Mouse (Mus musculus) limb, embryonic 13.5 days (tissue): Measurements from ENCODE around the gene Cnr2. TPM values are rescaled to one million over a fixed set of nuclear protein-coding genes. Genes with fewer than 3 reads are reported as not detected.

ENCODE experiments used
- polyA plus RNA-seq: library from polyadenylated mRNA; unstranded; fragments of >200 nt; fragmentation: Nextera tagmentation; extraction: Ambion mirVana; gene quantifications from 2 replicates; pipeline ENCODE4 v1.2.1, GENCODE M21; 2015

Cnr2 gene
- polyA plus RNA-seq, 1 experiment from 2014 or later, result 0.32 TPM

Other genes with a start within 250 kb of the Cnr2 start
- 1.1 and 1.2 TPM in 2 replicates for gene Ifnlr1, start 209.1 kb upstream of the Cnr2 start, polyA plus RNA-seq
- gene Il22ra1, start 167.2 kb upstream of the Cnr2 start, polyA plus RNA-seq, result 0.08 TPM in 1 of 2 replicates, not detected in the other
- gene Myom3, start 135.7 kb upstream of the Cnr2 start, polyA plus RNA-seq, result 4.8 and 5.4 TPM in 2 replicates
- 323 and 330 TPM in 2 replicates for gene Srsf10, start 39.6 kb upstream of the Cnr2 start, polyA plus RNA-seq
- 192 and 195 TPM in 2 replicates for gene Pnrc2, start 21.5 kb upstream of the Cnr2 start, polyA plus RNA-seq
- gene Fuca1, start 25.3 kb downstream of the Cnr2 start, polyA plus RNA-seq, result 69.0 and 73.8 TPM in 2 replicates
- gene Hmgcl, start 51.1 kb downstream of the Cnr2 start, polyA plus RNA-seq, result 89.8 and 93.5 TPM in 2 replicates
- gene Gale, start 68.3 kb downstream of the Cnr2 start, polyA plus RNA-seq, result 49.1 and 51.9 TPM in 2 replicates
- gene Lypla2, start 77.2 kb downstream of the Cnr2 start, polyA plus RNA-seq, result 121 and 124 TPM in 2 replicates
- gene Pithd1, start 91.9 kb downstream of the Cnr2 start, polyA plus RNA-seq, result 57.0 and 58.7 TPM in 2 replicates
- 41.1 and 45.1 TPM in 2 replicates for gene Eloa, start 126.4 kb downstream of the Cnr2 start, polyA plus RNA-seq
- 481 and 500 TPM in 2 replicates for gene Rpl11, start 158.0 kb downstream of the Cnr2 start, polyA plus RNA-seq
- 736 and 770 TPM in 2 replicates for gene Id3, start 248.1 kb downstream of the Cnr2 start, polyA plus RNA-seq